8 mouse cellular contexts compared by ENCODE assay signal in genomic region chr14:54884022-54884712, GRCm38 (mm10). TPM values are rescaled to one million over a fixed set of nuclear protein-coding genes. Genes with fewer than 3 reads are reported as not detected.
A peak's percentile ranks its signal among the peaks of the same experiment; 100 is the strongest.
DNase-seq lines count a peak whose midpoint lies in the region; ATAC-seq and TF ChIP-seq lines count a peak whose summit lies in the region.

No protein-coding gene starts in this region.

- H3K4me1 ChIP-seq in spleen, adult 2 months (ENCODE audit: control insufficient read depth, insufficient read depth, insufficient read length), result no peaks in the 10 kb centered on the region; the same call in 1 of the 2 replicates
- peaks cover 11% of the 10 kb centered on the region for H3K4me1 ChIP-seq in limb, embryonic 14.5 days (ENCODE audit: control insufficient read depth, insufficient read depth, low read length)
- H3K4me1 ChIP-seq in stomach, postnatal 0 days (replicated peaks; ENCODE audit: control insufficient read depth, insufficient read depth), result 0 out of 2 replicates have a peak, but pooled peaks cover 4% of the 10 kb centered on the region

- no peak for TF ChIP-seq POLR2A in spleen, adult 2 months (IDR thresholded peaks at IDR 0.05; ENCODE audit: low read depth, low read length)
- TF ChIP-seq POLR2A in limb, embryonic 14.5 days (IDR thresholded peaks at IDR 0.05; ENCODE audit: borderline replicate concordance, extremely low read depth, insufficient read depth, insufficient read length), result no peak

- peak; percentile 16 for DNase-seq in adrenal gland, postnatal 10 days
- DNase-seq in adrenal gland, adult 8-10 months, result no peak
- DNase-seq in spleen, adult 2 months (ENCODE audit: low read depth in 1 of 2, low spot score in 2 of 2), result no peak
- no peak for DNase-seq in spleen, postnatal 36 days (ENCODE audit: low spot score in 2 of 2)
- no peak for DNase-seq in limb, embryonic 14.5 days (ENCODE audit: low spot score)
- peak; percentile 48 for DNase-seq in stomach, postnatal 0 days (ENCODE audit: low spot score)
- no peak for DNase-seq in frontal cortex, postnatal 10 days (ENCODE audit: low spot score in 2 of 2)
- DNase-seq in thymus, postnatal 10 days (ENCODE audit: low spot score in 2 of 2), result no peak

- no peaks in the 10 kb centered on the region for H3K27me3 ChIP-seq in spleen, adult 2 months (ENCODE audit: control insufficient read depth, insufficient read depth, low read length)
- H3K27me3 ChIP-seq in limb, embryonic 14.5 days (ENCODE audit: control insufficient read depth, insufficient read depth, low read length), result no peaks in the 10 kb centered on the region
- H3K27me3 ChIP-seq in stomach, postnatal 0 days (ENCODE audit: control insufficient read depth, insufficient read depth, low read length), result no peaks in the 10 kb centered on the region

- H3K36me3 ChIP-seq in spleen, adult 2 months (ENCODE audit: control insufficient read depth, insufficient read depth, low read length), result no peaks in the 10 kb centered on the region
- peaks cover 23% of the 10 kb centered on the region for H3K36me3 ChIP-seq in limb, embryonic 14.5 days (ENCODE audit: control insufficient read depth, insufficient read depth, low read length)
- 0 out of 2 replicates have a peak, but pooled peaks cover 2% of the 10 kb centered on the region for H3K36me3 ChIP-seq in stomach, postnatal 0 days (ENCODE audit: control insufficient read depth, insufficient read depth, low read length)

- TF ChIP-seq EP300 in stomach, postnatal 0 days (optimal IDR thresholded peaks at IDR 0.05), result no peak

- no peaks in the 10 kb centered on the region for H3K9me3 ChIP-seq in limb, embryonic 14.5 days (ENCODE audit: control insufficient read depth, low read length)
- H3K9me3 ChIP-seq in stomach, postnatal 0 days (ENCODE audit: control insufficient read depth, low read length), result no peaks in the 10 kb centered on the region

- ATAC-seq in limb, embryonic 14.5 days (ENCODE audit: low FRiP score, low read depth), result peak; percentile 25
- ATAC-seq in stomach, postnatal 0 days (ENCODE audit: low FRiP score, low TSS enrichment), result peak; percentile 18

- H3K4me2 ChIP-seq in limb, embryonic 14.5 days (replicated peaks; ENCODE audit: low read depth, low read length, severe bottlenecking), result peak overlapping the region; percentile 89
- peak overlapping the region; percentile 81 for H3K4me2 ChIP-seq in stomach, postnatal 0 days (replicated peaks; ENCODE audit: low read depth)

- 66% methylated on average over 21 of the region's 21 CpGs for WGBS in spleen, adult 2 months
- WGBS in limb, embryonic 14.5 days, result 27% methylated on average over 21 of the region's 21 CpGs
- WGBS in stomach, postnatal 0 days, result 13% methylated on average over 21 of the region's 21 CpGs

- H3K4me3 ChIP-seq in spleen, adult 2 months (ENCODE audit: extremely low read depth, insufficient read depth, insufficient read length), result peak overlapping the region; percentile 51; the same call in 1 of the 2 replicates
- peak overlapping the region; percentile 70 for H3K4me3 ChIP-seq in limb, embryonic 14.5 days (replicated peaks; ENCODE audit: low read length)
- peak overlapping the region; percentile 62 for H3K4me3 ChIP-seq in stomach, postnatal 0 days (ENCODE audit: low read depth, low read length)

- H3K9ac ChIP-seq in limb, embryonic 14.5 days (ENCODE audit: low read depth, low read length, severe bottlenecking), result peak overlapping the region; percentile 78
- peak overlapping the region; percentile 77 for H3K9ac ChIP-seq in stomach, postnatal 0 days (ENCODE audit: low read length)

- H3K27ac ChIP-seq in spleen, adult 2 months (ENCODE audit: insufficient read depth, low read length), result no peak overlapping the region; the same call in 1 of the 2 replicates
- peak overlapping the region; percentile 90 for H3K27ac ChIP-seq in limb, embryonic 14.5 days (replicated peaks; ENCODE audit: low read depth, low read length)
- peak overlapping the region; percentile 97 for H3K27ac ChIP-seq in stomach, postnatal 0 days (replicated peaks)

- TF ChIP-seq CTCF in spleen, adult 2 months (IDR thresholded peaks at IDR 0.05; ENCODE audit: extremely low read depth, insufficient read depth, insufficient read length, insufficient replicate concordance), result no peak
- TF ChIP-seq CTCF in stomach, postnatal 0 days (IDR thresholded peaks at IDR 0.05; ENCODE audit: low read depth), result no peak

RNA-seq across cellular contexts. Expression of gene Gm20521, which starts 0.9 kb away (rescaled TPM):
- total RNA-seq in adrenal gland, postnatal 10 days (2021), result 1 to 10 TPM; 1.2 to 7.1 TPM
- 1 to 10 TPM in 3 of 4 experiments, under 1 TPM in 1; 0.99 to 9.0 (median 4.4) TPM for total RNA-seq in adrenal gland, adult 8-10 months (2022)
- 3.1 TPM in 1 of 2 replicates, not detected in the other for polyA plus RNA-seq in spleen, adult 2 months (2012; rRNA removed)
- 0.16 and 1.7 TPM in 2 replicates for polyA plus RNA-seq in limb, embryonic 14.5 days (2012; rRNA removed)
- 0.19 TPM in 1 of 2 replicates, not detected in the other for polyA plus RNA-seq in limb, embryonic 14.5 days (2014; fragmentation: Nextera tagmentation; extraction: Ambion mirVana)
- 1.2 TPM in 2 replicates for polyA plus RNA-seq in stomach, postnatal 0 days (2015; fragmentation: Nextera tagmentation; extraction: Ambion mirVana)

RNA-seq across cellular contexts. Expression of gene Bcl2l2, which starts 1.0 kb away (rescaled TPM):
- total RNA-seq in adrenal gland, postnatal 10 days (2021), result 10 to 100 TPM; 39.3 to 44.2 TPM
- 10 to 100 TPM; 62.9 to 88.0 (median 73.9) TPM for total RNA-seq in adrenal gland, adult 8-10 months (2022)
- 16.6 and 16.9 TPM in 2 replicates for polyA plus RNA-seq in spleen, adult 2 months (2012; rRNA removed)
- 44.4 and 46.6 TPM in 2 replicates for polyA plus RNA-seq in limb, embryonic 14.5 days (2012; rRNA removed)
- 5.4 and 5.5 TPM in 2 replicates for polyA plus RNA-seq in limb, embryonic 14.5 days (2014; fragmentation: Nextera tagmentation; extraction: Ambion mirVana)
- polyA plus RNA-seq in stomach, postnatal 0 days (2015; fragmentation: Nextera tagmentation; extraction: Ambion mirVana), result 4.3 and 4.7 TPM in 2 replicates

RNA-seq across cellular contexts. Expression of gene Ppp1r3e, which starts 6.8 kb away (rescaled TPM):
- 10 to 100 TPM; 11.2 to 16.6 TPM for total RNA-seq in adrenal gland, postnatal 10 days (2021)
- total RNA-seq in adrenal gland, adult 8-10 months (2022), result 10 to 100 TPM; 18.5 to 26.6 (median 21.6) TPM
- 6.3 and 10.7 TPM in 2 replicates for polyA plus RNA-seq in spleen, adult 2 months (2012; rRNA removed)
- polyA plus RNA-seq in limb, embryonic 14.5 days (2012; rRNA removed), result 7.0 and 8.0 TPM in 2 replicates
- polyA plus RNA-seq in limb, embryonic 14.5 days (2014; fragmentation: Nextera tagmentation; extraction: Ambion mirVana), result 0.86 and 1.4 TPM in 2 replicates
- 1.7 and 2.2 TPM in 2 replicates for polyA plus RNA-seq in stomach, postnatal 0 days (2015; fragmentation: Nextera tagmentation; extraction: Ambion mirVana)

RNA-seq across cellular contexts. Expression of gene Pabpn1, which starts 8.1 kb away (rescaled TPM):
- total RNA-seq in adrenal gland, postnatal 10 days (2021), result 100 to 1,000 TPM; 159 to 198 TPM
- 100 to 1,000 TPM; 157 to 316 (median 238) TPM for total RNA-seq in adrenal gland, adult 8-10 months (2022)
- polyA plus RNA-seq in spleen, adult 2 months (2012; rRNA removed), result 73.3 and 76.7 TPM in 2 replicates
- polyA plus RNA-seq in limb, embryonic 14.5 days (2012; rRNA removed), result 476 and 495 TPM in 2 replicates
- polyA plus RNA-seq in limb, embryonic 14.5 days (2014; fragmentation: Nextera tagmentation; extraction: Ambion mirVana), result 137 and 147 TPM in 2 replicates
- 46.4 and 56.2 TPM in 2 replicates for polyA plus RNA-seq in stomach, postnatal 0 days (2015; fragmentation: Nextera tagmentation; extraction: Ambion mirVana)

RNA-seq across cellular contexts. Expression of gene Homez, which starts 13.4 kb away (rescaled TPM):
- 10 to 100 TPM; 12.2 to 18.1 TPM for total RNA-seq in adrenal gland, postnatal 10 days (2021)
- total RNA-seq in adrenal gland, adult 8-10 months (2022), result 10 to 100 TPM; 18.7 to 29.2 (median 21.7) TPM
- 2.8 and 4.1 TPM in 2 replicates for polyA plus RNA-seq in spleen, adult 2 months (2012; rRNA removed)
- 5.9 and 6.3 TPM in 2 replicates for polyA plus RNA-seq in limb, embryonic 14.5 days (2012; rRNA removed)
- 9.0 and 9.2 TPM in 2 replicates for polyA plus RNA-seq in limb, embryonic 14.5 days (2014; fragmentation: Nextera tagmentation; extraction: Ambion mirVana)
- polyA plus RNA-seq in stomach, postnatal 0 days (2015; fragmentation: Nextera tagmentation; extraction: Ambion mirVana), result 4.5 and 5.0 TPM in 2 replicates

Comparison
In these comparisons a context has a peak if more than half of its experiments do, and no peak if none do; other contexts are left out.
1. DNase-seq: peak in adrenal gland, postnatal 10 days (single experiment) and stomach, postnatal 0 days (single experiment); none in adrenal gland, adult 8-10 months (single experiment), spleen, adult 2 months (0 of 2), spleen, postnatal 36 days (0 of 2), limb, embryonic 14.5 days (single experiment), frontal cortex, postnatal 10 days (0 of 2) and thymus, postnatal 10 days (0 of 2).
2. Peak in every context shown above with its lines, with median percentiles within 50 percentile points of each other: H3K4me3 ChIP-seq.